Comparison of ENCODE assay signal across 9 mouse cellular contexts in genomic region chr3:100438461-100439002, GRCm38 (mm10). TPM values are rescaled to one million over a fixed set of nuclear protein-coding genes. Genes with fewer than 3 reads are reported as not detected.
DNase-seq lines count a peak whose midpoint lies in the region; ATAC-seq and TF ChIP-seq lines count a peak whose summit lies in the region.
"Had no signal": no experiment of that assay in that cellular context is flagged by ENCODE, and none has a peak within 500 bp of the region (broad histone marks: within the 10 kb centered on the region; RNA-seq: fewer than 3 reads in every experiment).

No protein-coding gene starts in this region.

- no peaks in the 10 kb centered on the region for H3K79me2 ChIP-seq in MEL (ENCODE audit: control insufficient read depth, insufficient read depth, low read length, poor library complexity)

- peak; percentile 82 for ATAC-seq in heart, embryonic 13.5 days (ENCODE audit: extremely low read depth, insufficient number of reproducible peaks, low FRiP score, low TSS enrichment)
- ATAC-seq in erythroid progenitor cell, adult 5-6 weeks (replicated peaks; ENCODE audit: low FRiP score, poor library complexity, severe bottlenecking): peak; percentile 87
- ATAC-seq in megakaryocyte progenitor cell, adult 5-6 weeks (replicated peaks; ENCODE audit: poor library complexity): peak; percentile 56
- no peak for ATAC-seq in hindbrain, embryonic 12.5 days (ENCODE audit: low FRiP score)
- ATAC-seq in midbrain, embryonic 15.5 days (replicated peaks): no peak

- H3K4me3 ChIP-seq in heart, embryonic 13.5 days: no peak overlapping the region
- peak overlapping the region in 1 of 2 experiments; percentile 25; a peak in 1 of 4 replicates for H3K4me3 ChIP-seq in MEL (ENCODE audit: control insufficient read depth in 1 of 2, insufficient read depth in 1 of 2, low read depth in 2 of 2, low read length in 2 of 2)
- H3K4me3 ChIP-seq in hindbrain, embryonic 12.5 days: no peak overlapping the region
- no peak overlapping the region for H3K4me3 ChIP-seq in midbrain, embryonic 15.5 days
- H3K4me3 ChIP-seq: limb, embryonic 15.5 days had no signal

- TF ChIP-seq EP300 in MEL (IDR thresholded peaks at IDR 0.05; ENCODE audit: low read depth in 1 of 2, low read length in 2 of 2): peak; percentile 87 to 91

- no peaks in the 10 kb centered on the region for H3K27me3 ChIP-seq in heart, embryonic 13.5 days (replicated peaks)
- no peaks in the 10 kb centered on the region for H3K27me3 ChIP-seq in MEL (ENCODE audit: control insufficient read depth in 1 of 2, insufficient read depth in 2 of 2, low read length in 2 of 2)
- no peaks in the 10 kb centered on the region for H3K27me3 ChIP-seq in hindbrain, embryonic 12.5 days
- H3K27me3 ChIP-seq in midbrain, embryonic 15.5 days (replicated peaks): no peaks in the 10 kb centered on the region
- H3K27me3 ChIP-seq: limb, embryonic 15.5 days had no signal

- H3K4me1 ChIP-seq in heart, embryonic 13.5 days: peaks cover 27% of the 10 kb centered on the region
- H3K4me1 ChIP-seq in MEL (ENCODE audit: control insufficient read depth in 1 of 2, insufficient read depth in 2 of 2, low read length in 2 of 2): peaks cover 31 to 41% of the 10 kb centered on the region in 2 experiments
- no peaks in the 10 kb centered on the region for H3K4me1 ChIP-seq in hindbrain, embryonic 12.5 days
- H3K4me1 ChIP-seq in midbrain, embryonic 15.5 days: no peaks in the 10 kb centered on the region
- H3K4me1 ChIP-seq: limb, embryonic 15.5 days had no signal

- no peak for DNase-seq in heart, adult 18-20 months
- DNase-seq in MEL (ENCODE audit: low read depth, low spot score): peak; percentile 93
- DNase-seq in layer of hippocampus, adult 9-10 months (ENCODE audit: low spot score): no peak

- no peaks in the 10 kb centered on the region for H3K36me3 ChIP-seq in heart, embryonic 13.5 days
- peaks cover 0 to 38% of the 10 kb centered on the region in 2 experiments; a peak in 2 of 4 replicates for H3K36me3 ChIP-seq in MEL (ENCODE audit: control insufficient read depth in 1 of 2, insufficient read depth in 2 of 2, low read length in 2 of 2)
- H3K36me3 ChIP-seq in hindbrain, embryonic 12.5 days: no peaks in the 10 kb centered on the region
- H3K36me3 ChIP-seq in midbrain, embryonic 15.5 days (replicated peaks): no peaks in the 10 kb centered on the region
- H3K36me3 ChIP-seq: limb, embryonic 15.5 days had no signal

- no peaks in the 10 kb centered on the region for H3K9me3 ChIP-seq in heart, embryonic 13.5 days
- H3K9me3 ChIP-seq in MEL (replicated peaks; ENCODE audit: insufficient read depth, low read length): no peaks in the 10 kb centered on the region
- H3K9me3 ChIP-seq in hindbrain, embryonic 12.5 days (replicated peaks): no peaks in the 10 kb centered on the region
- H3K9me3 ChIP-seq in midbrain, embryonic 15.5 days: no peaks in the 10 kb centered on the region
- H3K9me3 ChIP-seq: limb, embryonic 15.5 days had no signal

- H3K4me2 ChIP-seq in heart, embryonic 13.5 days: peak overlapping the region; percentile 39
- H3K4me2 ChIP-seq in hindbrain, embryonic 12.5 days (replicated peaks): no peak overlapping the region
- no peak overlapping the region for H3K4me2 ChIP-seq in midbrain, embryonic 15.5 days
- H3K4me2 ChIP-seq: limb, embryonic 15.5 days had no signal

- WGBS in heart, embryonic 13.5 days: 44% methylated on average over 4 of the region's 4 CpGs
- whole genome bisulfite sequencing in hindbrain, embryonic 12.5 days: 82% methylated on average over 4 of the region's 4 CpGs
- WGBS in midbrain, embryonic 15.5 days: 81% methylated on average over 4 of the region's 4 CpGs

- TF ChIP-seq POLR2A in MEL (IDR thresholded peaks at IDR 0.05; ENCODE audit: control insufficient read depth in 1 of 2, insufficient read depth in 1 of 2, low read depth in 1 of 2, low read length in 2 of 2, poor library complexity in 1 of 2): no peak

- no peak for TF ChIP-seq RAD21 in MEL (IDR thresholded peaks at IDR 0.05; ENCODE audit: low read depth, low read length)

- TF ChIP-seq CTCF in MEL (IDR thresholded peaks at IDR 0.05 in 2 of 3, conservative IDR thresholded peaks at IDR 0.05 in 1 of 3; ENCODE audit: control insufficient read depth in 1 of 3, insufficient read depth in 1 of 3, low read depth in 2 of 3, low read length in 3 of 3, poor library complexity in 1 of 3, severe bottlenecking in 1 of 3): no peak

- peak overlapping the region; percentile 76 for H3K27ac ChIP-seq in heart, embryonic 13.5 days (replicated peaks)
- H3K27ac ChIP-seq in MEL (ENCODE audit: control insufficient read depth, low read depth, low read length): peak overlapping the region; percentile 92
- no peak overlapping the region for H3K27ac ChIP-seq in hindbrain, embryonic 12.5 days
- H3K27ac ChIP-seq in midbrain, embryonic 15.5 days: no peak overlapping the region
- H3K27ac ChIP-seq: limb, embryonic 15.5 days had no signal

- H3K9ac ChIP-seq in heart, embryonic 13.5 days: no peak overlapping the region
- H3K9ac ChIP-seq in MEL (ENCODE audit: control insufficient read depth, low read depth, low read length, poor library complexity, severe bottlenecking): peak overlapping the region; percentile 37
- H3K9ac ChIP-seq in hindbrain, embryonic 12.5 days: no peak overlapping the region
- no peak overlapping the region for H3K9ac ChIP-seq in midbrain, embryonic 15.5 days
- H3K9ac ChIP-seq: limb, embryonic 15.5 days had no signal

TF ChIP-seq in MEL, 35 proteins besides CTCF, POLR2A, EP300 and RAD21 (continues in another document):
- TF ChIP-seq MXI1 (IDR thresholded peaks at IDR 0.05; ENCODE audit: low read depth, low read length) (peak; percentile 77), GATA1 (IDR thresholded peaks at IDR 0.05; ENCODE audit: low read depth, low read length) (peak; percentile 92), MAX (IDR thresholded peaks at IDR 0.05; ENCODE audit: low read length) (no peak; the same call in none of the 2 replicates), RCOR1 (IDR thresholded peaks at IDR 0.05; ENCODE audit: low read depth, low read length) (peak; percentile 79), SMC3 (IDR thresholded peaks at IDR 0.05; ENCODE audit: low read depth, low read length) (no peak), ZMIZ1 (IDR thresholded peaks at IDR 0.05; ENCODE audit: low read depth, low read length) (no peak), MEF2A (IDR thresholded peaks at IDR 0.05; ENCODE audit: extremely low read depth, insufficient replicate concordance, low read depth, low read length, poor library complexity, severe bottlenecking) (no peak), POLR2AphosphoS5 (IDR thresholded peaks at IDR 0.05; ENCODE audit: borderline replicate concordance, low read depth, low read length) (no peak), POLR2AphosphoS2 (IDR thresholded peaks at IDR 0.05; ENCODE audit: low read length) (no peak), JUND (IDR thresholded peaks at IDR 0.05; ENCODE audit: low read depth, low read length) (0 out of 2 replicates have a peak, but pooled peaks have one; percentile 56), USF2 (IDR thresholded peaks at IDR 0.05; ENCODE audit: borderline replicate concordance in 1 of 2, insufficient read depth in 1 of 2, low read depth in 1 of 2, low read length in 2 of 2) (no peak), MAZ (IDR thresholded peaks at IDR 0.05; ENCODE audit: low read depth, low read length) (peak; percentile 32; the same call in 1 of the 2 replicates), NELFE (IDR thresholded peaks at IDR 0.05; ENCODE audit: low read depth, low read length) (no peak; the same call in 1 of the 2 replicates), ETS1 (IDR thresholded peaks at IDR 0.05; ENCODE audit: low read depth, low read length) (no peak; the same call in none of the 2 replicates), USF1 (IDR thresholded peaks at IDR 0.05; ENCODE audit: low read depth, low read length) (no peak), ZC3H11A (IDR thresholded peaks at IDR 0.05; ENCODE audit: low read depth, low read length) (no peak), TBP (IDR thresholded peaks at IDR 0.05; ENCODE audit: low read depth, low read length) (no peak), TCF12 (IDR thresholded peaks at IDR 0.05; ENCODE audit: low read depth, low read length) (peak; percentile 90), ZKSCAN1 (IDR thresholded peaks at IDR 0.05; ENCODE audit: low read depth, low read length) (no peak), CHD1 (IDR thresholded peaks at IDR 0.05; ENCODE audit: low read depth, low read length) (no peak), NRF1 (IDR thresholded peaks at IDR 0.05; ENCODE audit: insufficient read depth, low read depth, low read length, poor library complexity, severe bottlenecking) (no peak), CHD2 (IDR thresholded peaks at IDR 0.05; ENCODE audit: low read length) (no peak), ZNF384 (IDR thresholded peaks at IDR 0.05; ENCODE audit: low read depth, low read length) (no peak), MYB (IDR thresholded peaks at IDR 0.05; ENCODE audit: low read depth, low read length) (peak; percentile 45), E2F4 (IDR thresholded peaks at IDR 0.05; ENCODE audit: borderline replicate concordance, low read depth, low read length) (no peak), TAL1 (IDR thresholded peaks at IDR 0.05; ENCODE audit: low read length) (peak; percentile 97), SIN3A (IDR thresholded peaks at IDR 0.05; ENCODE audit: low read length) (peak; percentile 84), MAFK (IDR thresholded peaks at IDR 0.05; ENCODE audit: borderline replicate concordance, low read depth, low read length) (no peak; the same call in 1 of the 2 replicates), UBTF (IDR thresholded peaks at IDR 0.05; ENCODE audit: borderline replicate concordance, insufficient read depth, low read depth, low read length) (0 out of 2 replicates have a peak, but pooled peaks have one; percentile 24), MYC (IDR thresholded peaks at IDR 0.05; ENCODE audit: low read depth, low read length) (peak; percentile 54; the same call in 1 of the 2 replicates)

RNA-seq across cellular contexts. Expression of gene Tent5c, which starts 50.6 kb away (rescaled TPM):
- polyA plus RNA-seq in heart, embryonic 13.5 days (2015; fragmentation: Nextera tagmentation; extraction: Ambion mirVana): 17.4 and 31.3 TPM in 2 replicates
- 10 to 100 TPM; 24.2 to 25.7 TPM for total RNA-seq in heart, adult 18-20 months (2021)
- 2.0 and 3.5 TPM in 2 replicates for total RNA-seq in MEL (2012; rRNA removed)
- polyA plus RNA-seq in MEL (2012; ENCODE audit: insufficient read depth in 1 of 2, insufficient read length in 2 of 2, low read depth in 1 of 2, low replicate concordance in 2 of 2, missing spikeins in 1 of 2): 1 to 10 TPM in 1 of 2 experiments, not detected in 1; 3.6 TPM
- total RNA-seq in erythroid progenitor cell, adult 5-6 weeks (2015; ENCODE audit: low replicate concordance): 149 and 155 TPM in 2 replicates
- 207 and 233 TPM in 2 replicates for total RNA-seq in erythroid progenitor cell, adult 5-6 weeks (2017; ENCODE audit: low replicate concordance)
- 1.0 and 1.3 TPM in 2 replicates for total RNA-seq in megakaryocyte progenitor cell, adult 5-6 weeks (2015)
- total RNA-seq in megakaryocyte progenitor cell, adult 5-6 weeks (2017): 0.71 and 0.91 TPM in 2 replicates
- 7.2 and 8.6 TPM in 2 replicates for polyA plus RNA-seq in hindbrain, embryonic 12.5 days (2016; fragmentation: Nextera tagmentation; extraction: Ambion mirVana)
- polyA plus RNA-seq in midbrain, embryonic 15.5 days (2015; fragmentation: Nextera tagmentation; extraction: Ambion mirVana): 4.0 and 4.1 TPM in 2 replicates

Comparison
In these comparisons a context has a peak if more than half of its experiments do, and no peak if none do; other contexts are left out.
1. ATAC-seq: peak in heart, embryonic 13.5 days (single experiment), erythroid progenitor cell, adult 5-6 weeks (single experiment) and megakaryocyte progenitor cell, adult 5-6 weeks (single experiment); none in hindbrain, embryonic 12.5 days (single experiment) and midbrain, embryonic 15.5 days (single experiment).
2. H3K27ac ChIP-seq: peak in heart, embryonic 13.5 days (single experiment) and MEL (single experiment); none in hindbrain, embryonic 12.5 days (single experiment) and midbrain, embryonic 15.5 days (single experiment).
3. RNA of gene Tent5c, which starts 50.6 kb away (total RNA-seq): 149 to 233 TPM in erythroid progenitor cell, adult 5-6 weeks; 24.2 to 25.7 TPM in heart, adult 18-20 months, 2.0 to 3.5 TPM in MEL and 0.71 to 1.3 TPM in megakaryocyte progenitor cell, adult 5-6 weeks; every median in the first group is over 4 times any median in the second.